Comparison of ENCODE assay signal across 9 mouse cellular contexts in the genomic region with DNA sequence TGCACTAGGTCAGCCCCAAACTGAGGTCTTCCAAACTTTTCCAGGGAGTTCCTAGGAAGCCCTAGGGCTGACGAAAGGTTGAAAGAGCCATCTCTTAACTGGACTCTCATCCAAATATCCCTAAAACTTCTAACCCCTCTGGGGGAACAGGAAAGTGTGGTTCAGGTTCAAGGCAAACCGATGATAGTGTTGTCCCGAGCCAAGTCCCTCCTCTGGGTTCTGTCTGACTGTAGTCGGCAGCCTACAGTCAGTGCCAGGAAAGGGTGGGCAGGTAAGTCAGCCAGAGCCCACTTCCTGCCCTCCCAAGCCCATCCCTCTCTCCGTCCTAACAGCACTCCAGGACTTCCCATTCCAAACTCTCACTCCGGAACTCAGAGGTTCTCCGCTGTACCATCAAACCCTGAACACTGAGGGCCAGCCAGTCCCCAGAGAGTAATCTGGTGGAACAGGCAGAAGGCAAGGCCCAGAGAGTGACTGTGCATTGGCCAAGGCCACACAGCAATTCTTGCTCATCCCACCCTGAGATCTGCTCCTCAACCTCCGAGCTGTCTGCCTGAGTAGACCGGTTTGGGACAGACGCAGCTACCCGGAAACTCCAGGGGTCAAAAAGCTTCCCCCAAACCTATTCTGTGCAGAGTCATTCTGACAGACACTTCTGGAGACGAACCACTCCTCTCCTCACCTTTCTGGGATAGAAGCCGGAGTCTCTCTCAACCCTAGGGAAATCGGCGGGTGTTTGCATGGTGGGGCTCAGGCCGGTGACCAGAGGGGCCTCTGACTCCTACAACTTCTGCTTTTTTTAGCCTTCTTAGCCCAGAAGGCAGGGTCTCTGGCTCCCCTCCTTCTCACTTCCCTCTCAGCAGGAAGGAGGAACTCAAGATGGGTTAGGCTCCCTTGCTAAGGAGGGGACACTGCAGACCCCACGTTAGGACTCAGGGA. TPM values are rescaled to one million over a fixed set of nuclear protein-coding genes. Genes with fewer than 3 reads are reported as not detected.
A peak's percentile ranks its signal among the peaks of the same experiment; 100 is the strongest.
DNase-seq lines count a peak whose midpoint lies in the region; ATAC-seq lines count a peak whose summit lies in the region.
"Had no signal": no experiment of that assay in that cellular context is flagged by ENCODE, and none has a peak within 500 bp of the region (broad histone marks: within the 10 kb centered on the region; RNA-seq: fewer than 3 reads in every experiment).

No protein-coding gene starts in this region.

- no peaks in the 10 kb centered on the region for H3K9me3 ChIP-seq in heart, embryonic 13.5 days
- no peaks in the 10 kb centered on the region for H3K9me3 ChIP-seq in neural tube, embryonic 15.5 days (replicated peaks)

- peaks cover 50% of the 10 kb centered on the region for H3K4me1 ChIP-seq in heart, embryonic 13.5 days
- H3K4me1 ChIP-seq in neural tube, embryonic 15.5 days = no peaks in the 10 kb centered on the region

- no peak for DNase-seq in heart, adult 8-10 months (ENCODE audit: low spot score)
- DNase-seq in ES-CJ7 (ENCODE audit: low read depth, low spot score) = peak; percentile 53
- no peak for DNase-seq in embryo, embryonic 11 days
- DNase-seq in urinary bladder, postnatal 14 days (ENCODE audit: low spot score) = no peak
- DNase-seq: thymus, adult 18-20 months had no signal

- peak overlapping the region; percentile 21; the same call in 1 of the 2 replicates for H3K9ac ChIP-seq in heart, embryonic 13.5 days
- no peak overlapping the region for H3K9ac ChIP-seq in neural tube, embryonic 15.5 days (replicated peaks)

- no peak overlapping the region for H3K4me2 ChIP-seq in heart, embryonic 13.5 days
- H3K4me2 ChIP-seq in neural tube, embryonic 15.5 days = no peak overlapping the region

- no peak for ATAC-seq in heart, embryonic 13.5 days (ENCODE audit: extremely low read depth, insufficient number of reproducible peaks, low FRiP score, low TSS enrichment)
- ATAC-seq in erythroblast, adult 5-6 weeks (replicated peaks; ENCODE audit: low FRiP score, poor library complexity, severe bottlenecking) = peak; percentile 68
- ATAC-seq in megakaryocyte progenitor cell, adult 5-6 weeks (replicated peaks; ENCODE audit: poor library complexity) = peak; percentile 29
- no peak for ATAC-seq in neural tube, embryonic 15.5 days (ENCODE audit: low FRiP score)

- H3K36me3 ChIP-seq in heart, embryonic 13.5 days = peaks cover under 1% of the 10 kb centered on the region; the same call in 1 of the 2 replicates
- peaks cover 5% of the 10 kb centered on the region; the same call in 1 of the 2 replicates for H3K36me3 ChIP-seq in neural tube, embryonic 15.5 days

- no peaks in the 10 kb centered on the region for H3K27me3 ChIP-seq in heart, embryonic 13.5 days (replicated peaks)
- H3K27me3 ChIP-seq in neural tube, embryonic 15.5 days (replicated peaks) = no peaks in the 10 kb centered on the region

- no peak overlapping the region for H3K4me3 ChIP-seq in heart, embryonic 13.5 days
- H3K4me3 ChIP-seq in neural tube, embryonic 15.5 days (replicated peaks) = no peak overlapping the region

- H3K27ac ChIP-seq in heart, embryonic 13.5 days (replicated peaks) = no peak overlapping the region
- no peak overlapping the region for H3K27ac ChIP-seq in neural tube, embryonic 15.5 days (replicated peaks)

- 67% methylated on average over 17 of the region's 17 CpGs for WGBS in heart, embryonic 13.5 days
- WGBS in neural tube, embryonic 15.5 days = 86% methylated on average over 17 of the region's 17 CpGs

RNA-seq across cellular contexts. Expression of a gene that starts 13.4 kb away (rescaled TPM):
- 18.3 and 18.9 TPM in 2 replicates for polyA plus RNA-seq in heart, embryonic 13.5 days (2015; fragmentation: Nextera tagmentation; extraction: Ambion mirVana)
- 1 to 10 TPM; 4.0 to 6.5 (median 4.7) TPM for total RNA-seq in heart, adult 8-10 months (2022)
- 40.0 and 40.1 TPM in 2 replicates for total RNA-seq in erythroblast, adult 5-6 weeks (2015; ENCODE audit: low replicate concordance)
- total RNA-seq in erythroblast, adult 5-6 weeks (2017; ENCODE audit: low replicate concordance) = 67.2 and 89.1 TPM in 2 replicates
- total RNA-seq in megakaryocyte progenitor cell, adult 5-6 weeks (2015) = 96.7 and 112 TPM in 2 replicates
- 126 and 160 TPM in 2 replicates for total RNA-seq in megakaryocyte progenitor cell, adult 5-6 weeks (2017)
- 23.7 and 38.8 TPM in 2 replicates for polyA plus RNA-seq in neural tube, embryonic 15.5 days (2015; fragmentation: Nextera tagmentation; extraction: Ambion mirVana)

Comparison
In these comparisons a context has a peak if more than half of its experiments do, and no peak if none do; other contexts are left out.
1. ATAC-seq: peak in erythroblast, adult 5-6 weeks (single experiment) and megakaryocyte progenitor cell, adult 5-6 weeks (single experiment); none in heart, embryonic 13.5 days (single experiment) and neural tube, embryonic 15.5 days (single experiment).
2. RNA of a gene that starts 13.4 kb away (total RNA-seq): 96.7 to 160 TPM in megakaryocyte progenitor cell, adult 5-6 weeks and 40.0 to 89.1 TPM in erythroblast, adult 5-6 weeks; 4.0 to 6.5 TPM in heart, adult 8-10 months; every median in the first group is over 4 times any median in the second.